Mouse (Mus musculus) brain, embryonic 14.5 days (tissue): ENCODE data around the gene Zbtb49.

Experiments used
- CTCF ChIP-seq: fragments of 200-500 bp; IDR thresholded peaks from 2 replicates; pipeline ENCODE4 v1.5.1; 2012; ENCODE audit warnings: inconsistent platforms, mild to moderate bottlenecking, moderate library complexity, borderline replicate concordance; ENCODE audit not compliant: insufficient read depth, insufficient read length; ENCODE audit errors: extremely low read depth
- POLR2A ChIP-seq: fragments of 200-500 bp; IDR thresholded peaks from 2 replicates; pipeline ENCODE4 v1.6.1; 2012; ENCODE audit warnings: mild to moderate bottlenecking, inconsistent platforms, borderline replicate concordance; ENCODE audit not compliant: poor library complexity, insufficient read depth, insufficient read length, severe bottlenecking; ENCODE audit errors: extremely low read depth

- TF ChIP-seq CTCF (no peak), POLR2A (no peak)
Measured at GRCm38 (mm10) chr5:38153636-38154035, 66.6 kb downstream of the Zbtb49 start.
